Mouse (Mus musculus) fat pad, adult 2 months (tissue): ENCODE data around the gene Wnt2.

Experiments used
- DNase-seq: peaks from one replicate; pipeline ENCODE4 v3.0.0-alpha.2; 2011; ENCODE audit warnings: low read depth, low spot score; ENCODE audit errors: extremely low read depth

Gene Wnt2

DNA sequence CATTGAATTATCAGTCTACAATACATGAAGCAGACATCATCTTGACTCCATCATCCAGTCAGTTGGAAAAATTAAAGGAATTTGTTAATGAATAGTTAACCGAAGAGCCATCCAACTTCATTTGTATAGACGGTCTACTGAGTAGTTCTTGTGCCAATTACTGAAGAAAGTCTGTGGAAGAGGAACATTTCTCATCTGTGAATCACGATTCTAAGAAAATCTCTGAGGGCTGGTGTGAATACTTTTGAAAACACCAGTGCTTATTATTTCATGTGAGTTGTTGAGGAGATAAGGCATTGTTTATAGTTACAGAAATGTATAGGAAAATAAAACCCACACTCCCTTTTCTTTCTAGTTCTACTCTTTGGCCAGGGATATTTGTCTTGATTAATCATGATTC lies 51.5 kb downstream of the Wnt2 start:
- no peak for DNase-seq

DNA sequence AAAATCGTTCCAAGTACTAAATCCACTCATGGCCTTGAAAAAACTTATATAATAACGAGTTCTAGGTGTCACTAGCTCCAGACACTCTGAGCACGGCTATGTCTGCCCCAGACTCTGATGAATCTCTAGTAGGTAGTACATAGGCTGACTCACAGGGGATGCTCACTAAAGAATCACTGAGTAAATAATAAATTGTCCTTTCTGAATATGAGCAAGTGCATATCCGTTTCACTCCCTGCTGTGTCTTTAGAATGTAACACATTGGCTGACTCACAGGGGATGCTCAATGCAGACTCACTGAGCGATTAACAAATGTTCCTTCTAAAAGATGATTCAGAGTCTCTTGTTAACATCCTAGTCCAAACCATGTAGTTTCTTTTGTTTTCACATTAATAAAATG lies 52.1 kb downstream of the Wnt2 start:
- no peak for DNase-seq

GRCm38 (mm10) chr6:17977165-17977564 lies 53.2 kb downstream of the Wnt2 start:
- no peak for DNase-seq

- no peak for DNase-seq
Observed at GRCm38 (mm10) chr6:17974416-17974815, 56.0 kb downstream of the Wnt2 start.

DNA sequence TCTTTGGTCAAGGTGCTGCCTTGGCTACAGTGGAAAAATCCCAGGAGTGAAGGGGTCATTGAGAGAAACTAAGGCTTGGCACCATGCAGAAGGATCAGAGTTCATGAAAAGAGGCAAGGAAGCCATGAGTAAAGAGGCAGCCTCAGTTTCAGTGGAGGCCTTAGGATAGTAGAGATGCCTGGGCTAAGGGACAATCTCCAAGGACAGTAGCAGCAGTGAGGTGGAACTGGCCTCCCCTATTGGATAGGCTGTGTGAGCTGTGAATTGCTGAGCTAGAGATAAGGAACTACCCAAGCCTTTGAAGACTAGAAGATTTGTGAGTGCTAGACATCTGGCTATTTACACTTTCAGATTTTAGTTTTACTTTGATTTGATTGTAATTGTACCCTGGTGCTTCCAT lies 59.0 kb downstream of the Wnt2 start:
- DNase-seq: no peak

GRCm38 (mm10) chr6:17969815-17970214 lies 60.6 kb downstream of the Wnt2 start:
- DNase-seq: no peak

DNA sequence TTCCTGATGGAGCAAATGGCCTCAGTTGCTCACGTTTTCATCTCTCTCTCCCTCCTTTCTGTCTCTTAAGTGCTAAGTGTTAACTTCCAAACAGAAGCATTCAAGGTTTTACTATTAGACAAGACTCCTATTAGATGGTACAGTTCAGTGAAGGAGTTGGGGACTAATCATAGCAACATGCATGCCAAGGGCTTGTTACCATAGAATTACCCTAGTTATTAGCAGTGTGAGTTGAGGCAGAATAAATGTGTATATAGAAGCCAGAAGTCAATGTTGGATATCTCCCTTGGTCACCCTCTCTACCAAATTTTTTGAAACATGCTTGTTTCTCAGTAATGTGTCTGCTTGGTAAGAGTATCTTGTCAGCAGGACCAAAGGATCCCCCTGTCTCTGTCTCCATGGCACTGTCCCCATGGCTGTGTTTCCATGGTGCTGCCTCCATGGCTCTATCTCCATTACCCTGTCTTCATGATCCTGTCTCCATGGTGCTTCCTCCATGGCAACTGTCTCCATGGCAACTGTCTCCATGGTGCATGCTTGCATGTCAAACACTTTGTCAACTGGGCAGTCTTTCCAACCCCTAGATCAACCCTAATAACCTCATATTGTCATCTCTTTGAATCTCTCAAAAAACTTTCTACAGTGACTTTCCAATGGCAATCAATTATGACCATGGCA lies 61.8 kb downstream of the Wnt2 start:
- DNase-seq: no peak

GRCm38 (mm10) chr6:17963455-17963854 lies 66.9 kb downstream of the Wnt2 start:
- DNase-seq: no peak

GRCm38 (mm10) chr6:17951779-17952178 lies 78.6 kb downstream of the Wnt2 start:
- no peak for DNase-seq

DNA sequence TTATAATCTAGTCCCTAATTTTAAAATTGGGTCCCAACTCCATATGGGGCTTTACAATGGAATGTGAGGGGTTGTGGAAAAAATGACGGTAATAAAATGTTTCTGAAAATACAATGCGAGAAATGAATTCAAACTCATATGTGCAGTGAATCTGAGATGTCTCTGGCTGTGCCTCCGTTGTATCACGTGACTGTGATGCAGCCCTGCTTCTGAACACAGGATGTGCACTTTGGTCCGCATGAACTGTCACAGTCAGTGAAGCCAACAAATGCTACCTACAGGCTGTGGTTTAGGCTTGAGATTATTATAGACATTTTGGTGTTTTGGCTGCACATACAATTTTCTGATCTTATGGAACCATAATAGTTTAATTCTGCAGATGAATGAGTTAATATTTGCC lies 81.3 kb downstream of the Wnt2 start:
- no peak for DNase-seq

GRCm38 (mm10) chr6:17947130-17947831 lies 83.1 kb downstream of the Wnt2 start:
- DNase-seq: no peak

DNA sequence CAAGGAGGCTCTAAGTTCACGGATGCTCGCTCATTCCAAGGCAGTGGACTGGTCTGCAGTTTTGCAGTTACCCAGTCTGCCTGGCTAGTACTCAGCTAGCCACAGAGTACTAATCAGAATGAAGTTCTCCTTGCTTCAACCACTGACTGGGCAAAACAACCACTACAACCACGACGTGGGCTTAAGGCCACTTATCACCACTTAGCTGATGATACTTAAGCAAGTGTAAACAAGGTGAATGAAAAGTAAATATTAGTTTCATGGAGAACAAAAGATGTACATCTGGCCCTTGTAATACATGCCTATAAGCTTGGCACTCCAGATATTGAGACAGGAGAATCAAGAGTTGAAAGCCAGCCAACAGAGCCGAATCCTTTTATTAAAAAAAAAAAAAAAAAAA lies 83.9 kb downstream of the Wnt2 start:
- no peak for DNase-seq

DNA sequence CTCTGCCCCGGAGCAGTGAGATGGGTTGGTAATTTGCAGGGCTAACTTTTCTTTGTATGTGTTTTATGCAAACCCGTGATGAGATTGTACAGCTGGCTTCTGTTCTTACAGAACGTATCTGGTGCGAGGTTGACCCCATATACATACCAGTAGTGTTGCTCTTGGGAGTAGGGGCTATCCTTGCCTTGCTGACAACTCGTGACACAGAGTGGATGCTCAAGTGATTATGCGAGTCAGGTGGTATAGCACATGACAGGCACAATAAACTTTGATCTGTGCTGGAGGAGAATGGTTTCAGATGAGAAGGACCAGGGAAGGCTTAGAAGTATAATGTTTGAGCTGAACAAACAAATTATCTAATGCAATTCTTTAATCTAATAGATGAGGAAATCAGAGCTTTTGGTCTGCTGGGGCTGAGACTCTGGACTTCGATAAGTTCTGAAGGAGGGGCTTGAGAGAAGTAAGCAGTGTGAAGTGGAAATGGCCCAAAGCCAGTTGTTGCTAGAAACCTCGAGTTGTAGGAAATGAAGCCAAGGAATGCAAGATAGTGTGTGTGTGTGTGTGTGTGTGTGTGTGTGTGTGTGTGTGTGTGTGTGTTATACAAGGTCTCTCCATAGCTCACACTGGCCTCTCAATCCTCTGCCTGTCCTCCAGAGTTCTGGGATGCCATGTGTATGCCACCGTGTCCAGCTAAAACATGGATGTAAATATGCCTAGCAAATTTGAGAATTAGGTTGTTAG lies 86.3 kb downstream of the Wnt2 start:
- no peak for DNase-seq

GRCm38 (mm10) chr6:17942344-17942743 lies 88.0 kb downstream of the Wnt2 start:
- no peak for DNase-seq

DNA sequence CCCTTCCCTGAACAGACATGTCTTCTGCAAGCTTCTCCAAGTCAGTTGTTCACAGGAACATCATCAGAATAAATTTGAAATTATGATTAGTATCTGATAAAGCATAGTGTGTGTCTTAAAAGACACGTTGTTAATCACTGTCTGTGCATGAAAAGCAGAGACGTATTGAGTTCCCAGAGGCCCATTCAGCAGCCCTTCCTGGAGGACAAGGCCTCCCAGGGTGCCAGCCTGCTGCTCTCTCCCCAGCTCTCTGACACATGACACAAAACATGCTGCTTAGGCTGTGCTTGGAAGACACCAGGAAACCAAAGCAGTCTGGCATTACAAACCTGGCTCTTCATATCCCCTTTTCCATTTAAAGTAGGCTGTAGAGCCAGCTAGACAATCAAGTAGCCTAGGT lies 88.5 kb downstream of the Wnt2 start:
- DNase-seq: no peak
